Mouse (Mus musculus) frontal cortex, postnatal 25 days (tissue): ENCODE results near the gene Ramac.

Experiments used
- DNase-seq, 2 experiments: peaks; one replicate each; pipeline ENCODE4 v3.0.0; 2022; ENCODE audit warnings: low spot score in 2 of 2

Gene Ramac

GRCm38 (mm10) chr7:81777667-81778218 lies 15.0 kb downstream of the Ramac start:
- no peak for DNase-seq

GRCm38 (mm10) chr7:81788536-81788935 lies 25.8 kb downstream of the Ramac start:
- DNase-seq: no peak

GRCm38 (mm10) chr7:81789095-81789757 lies 26.5 kb downstream of the Ramac start, which contains the start of gene 3110040N11Rik:
Gene 3110040N11Rik (minus strand): TSS chr7:81789478.
- DNase-seq: peak; percentile 59 to 71

- no peak for DNase-seq
These were observed 43.3 kb downstream of the Ramac start for GRCm38 (mm10) chr7:81806067-81806466.
